Mouse (Mus musculus) stomach, adult 2 months (tissue): ENCODE data around the gene Kdsr. TPM values are rescaled to one million over a fixed set of nuclear protein-coding genes. Genes with fewer than 3 reads are reported as not detected.

Source experiments
- polyA plus RNA-seq: library from polyadenylated mRNA; depleted of rRNA; stranded (reverse); fragments of >200 nt; gene quantifications from 2 replicates; pipeline ENCODE4 v1.2.3, GENCODE M21; 2012; rRNA removed

Kdsr gene
- polyA plus RNA-seq: 7.6 and 11.7 TPM in 2 replicates

GRCm38 (mm10) chr1:106759572-106760435, at the start of gene Kdsr:
Gene Kdsr, minus strand, starts transcription at chr1:106759727.

DNA sequence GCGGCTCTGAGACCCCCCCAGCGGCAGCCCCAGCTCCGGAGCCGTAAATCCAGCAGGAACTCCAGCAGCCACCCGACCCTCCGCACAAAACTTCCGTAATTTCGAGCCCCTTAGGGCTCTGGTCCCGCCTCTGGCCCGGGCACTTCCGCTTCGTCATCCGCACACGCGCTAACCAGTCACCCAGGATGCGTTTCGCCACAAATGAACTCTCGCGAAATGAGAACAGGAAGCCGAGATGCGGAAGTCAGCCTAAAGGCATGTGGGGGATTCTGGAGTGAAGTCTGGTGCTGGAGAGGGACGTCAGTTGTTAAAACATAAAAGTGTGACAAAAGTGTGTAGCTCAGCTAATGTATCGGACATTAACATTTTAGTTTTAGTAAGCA, 37.0 kb upstream of the Kdsr start, which contains the start of gene Vps4b:
Gene Vps4b, minus strand, starts transcription at position 187 of the 383 bp plus-strand sequence.

GRCm38 (mm10) chr1:106713621-106714529, 45.7 kb downstream of the Kdsr start, which contains the start of gene Bcl2:
Gene Bcl2, minus strand, starts transcription at chr1:106714274.

Other genes starting within 250 kb of the Kdsr start
- 1.1 and 1.2 TPM in 2 replicates for gene Bcl2, start 45.5 kb downstream of the Kdsr start, polyA plus RNA-seq
- 7.2 and 8.2 TPM in 2 replicates for gene Vps4b, start 37.0 kb upstream of the Kdsr start, polyA plus RNA-seq
- gene Serpinb5, start 101.4 kb upstream of the Kdsr start, polyA plus RNA-seq: 2.2 and 2.9 TPM in 2 replicates
- gene Serpinb12, start 174.7 kb upstream of the Kdsr start, polyA plus RNA-seq: 8.0 and 8.5 TPM in 2 replicates
- gene Serpinb13, start 221.3 kb upstream of the Kdsr start, polyA plus RNA-seq: 2.9 and 3.1 TPM in 2 replicates